In the genomic region with DNA sequence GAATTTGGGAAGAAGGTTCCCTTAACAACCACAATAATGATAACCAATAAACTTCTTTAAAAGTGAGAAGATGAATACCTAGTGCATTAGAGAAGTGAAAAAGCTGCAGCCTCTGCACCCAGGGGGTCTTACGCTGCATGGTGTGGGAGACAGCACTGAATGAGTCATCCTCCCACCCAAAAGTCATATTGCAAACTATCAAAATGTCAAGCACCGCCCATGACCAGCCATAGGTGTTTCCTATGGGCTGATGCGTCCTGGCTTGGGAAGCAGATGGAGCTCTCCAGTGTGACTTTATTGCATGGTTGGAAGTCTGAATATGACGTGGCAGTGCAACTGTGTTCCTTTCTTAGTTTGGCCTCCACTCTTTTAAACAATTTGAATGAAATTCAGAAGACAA, we compare ENCODE assay signal across 23 mouse cellular contexts.
A peak's percentile ranks its signal among the peaks of the same experiment; 100 is the strongest.
DNase-seq lines count a peak whose midpoint lies in the region; ATAC-seq lines count a peak whose summit lies in the region.
"Had no signal": no experiment of that assay in that cellular context is flagged by ENCODE, and none has a peak within 500 bp of the region (broad histone marks: within the 10 kb centered on the region; RNA-seq: fewer than 3 reads in every experiment).

No protein-coding gene starts in this region.

- WGBS in kidney, embryonic 16.5 days = 87% methylated on average over 4 of the region's 4 CpGs
- WGBS in liver, embryonic 12.5 days (ENCODE audit: insufficient replicate concordance) = 75% methylated on average over 4 of the region's 4 CpGs

- H3K9ac ChIP-seq in kidney, embryonic 16.5 days (replicated peaks; ENCODE audit: low read length) = no peak overlapping the region
- peak overlapping the region; percentile 49 for H3K9ac ChIP-seq in liver, embryonic 12.5 days
- H3K9ac ChIP-seq: embryonic facial prominence, embryonic 12.5 days; limb, embryonic 12.5 days; midbrain, embryonic 13.5 days had no signal

- 0 out of 2 replicates have a peak overlapping the region, but pooled peaks have one; percentile 23 for H3K27ac ChIP-seq in kidney, embryonic 16.5 days (ENCODE audit: low read length)
- H3K27ac ChIP-seq in liver, embryonic 12.5 days = peak overlapping the region; percentile 96
- H3K27ac ChIP-seq: embryonic facial prominence, embryonic 12.5 days; heart, embryonic 10.5 days; layer of hippocampus, adult 2 months; limb, embryonic 12.5 days; midbrain, embryonic 13.5 days had no signal

- H3K4me2 ChIP-seq in kidney, embryonic 16.5 days (replicated peaks; ENCODE audit: low read depth, low read length) = no peak overlapping the region
- peak overlapping the region; percentile 45 for H3K4me2 ChIP-seq in liver, embryonic 12.5 days
- H3K4me2 ChIP-seq: embryonic facial prominence, embryonic 12.5 days; limb, embryonic 12.5 days; midbrain, embryonic 13.5 days had no signal

- no peak for DNase-seq in kidney, adult 8-10 months
- peak; percentile 51 for DNase-seq in splenic B cell, adult 2 months (ENCODE audit: low read depth, low spot score)
- no peak for DNase-seq in adrenal gland, adult 18-20 months (ENCODE audit: low spot score in 2 of 2)
- DNase-seq in embryo, embryonic 10.5 days (ENCODE audit: low spot score) = no peak
- DNase-seq: adrenal gland, adult 8-10 months; cerebellum, adult 18-20 months; cerebellum, postnatal 14 days; heart, postnatal 14 days; lung, adult 2 months; right cerebral cortex, postnatal 25 days; thymus, postnatal 14 days had no signal

- ATAC-seq in kidney, embryonic 16.5 days (ENCODE audit: low FRiP score, low TSS enrichment) = no peak
- ATAC-seq in erythroblast, adult 5-6 weeks (replicated peaks; ENCODE audit: low FRiP score, poor library complexity, severe bottlenecking) = peak; percentile 14; the same call in 1 of the 2 replicates
- ATAC-seq in liver, embryonic 12.5 days = peak; percentile 50
- ATAC-seq: forebrain, embryonic 14.5 days; midbrain, embryonic 13.5 days had no signal

- no peak overlapping the region for H3K4me3 ChIP-seq in kidney, embryonic 16.5 days (ENCODE audit: low read length)
- no peak overlapping the region for H3K4me3 ChIP-seq in liver, embryonic 12.5 days
- H3K4me3 ChIP-seq: embryonic facial prominence, embryonic 12.5 days; heart, embryonic 10.5 days; layer of hippocampus, adult 2 months; limb, embryonic 12.5 days; megakaryocyte, embryonic 14.5 days; midbrain, embryonic 13.5 days had no signal

- no peaks in the 10 kb centered on the region for H3K36me3 ChIP-seq in kidney, embryonic 16.5 days (ENCODE audit: insufficient read depth, low read length)
- H3K36me3 ChIP-seq in liver, embryonic 12.5 days = no peaks in the 10 kb centered on the region
- no peaks in the 10 kb centered on the region for H3K36me3 ChIP-seq in splenic B cell, adult 2 months (ENCODE audit: control insufficient read depth, insufficient read depth, low read length, poor library complexity, severe bottlenecking)
- H3K36me3 ChIP-seq: embryonic facial prominence, embryonic 12.5 days; G1E; heart, embryonic 10.5 days; limb, embryonic 12.5 days; midbrain, embryonic 13.5 days had no signal

- H3K9me3 ChIP-seq in kidney, embryonic 16.5 days (ENCODE audit: low read length) = no peaks in the 10 kb centered on the region
- H3K9me3 ChIP-seq in liver, embryonic 12.5 days (replicated peaks) = no peaks in the 10 kb centered on the region
- H3K9me3 ChIP-seq: embryonic facial prominence, embryonic 12.5 days; G1E; heart, embryonic 10.5 days; megakaryocyte, embryonic 14.5 days; midbrain, embryonic 13.5 days had no signal

- peaks cover 43% of the 10 kb centered on the region for H3K4me1 ChIP-seq in kidney, embryonic 16.5 days (ENCODE audit: insufficient read depth, low read length)
- peaks cover 89% of the 10 kb centered on the region for H3K4me1 ChIP-seq in liver, embryonic 12.5 days

- H3K27me3 ChIP-seq in kidney, embryonic 16.5 days (ENCODE audit: insufficient read depth, low read length) = no peaks in the 10 kb centered on the region
- H3K27me3 ChIP-seq in liver, embryonic 12.5 days (replicated peaks) = 0 out of 2 replicates have a peak, but pooled peaks cover 15% of the 10 kb centered on the region
- no peaks in the 10 kb centered on the region for H3K27me3 ChIP-seq in splenic B cell, adult 2 months (ENCODE audit: control insufficient read depth, insufficient read depth, low read length, poor library complexity, severe bottlenecking)
- H3K27me3 ChIP-seq: CH12.LX; embryonic facial prominence, embryonic 12.5 days; midbrain, embryonic 13.5 days had no signal
